Mouse (Mus musculus): ENCODE data around the gene Rreb1.
A peak's percentile ranks its signal among the peaks of the same experiment; 100 is the strongest.

Rreb1 gene

GRCm38 (mm10) chr13:37778594-37779231 lies 513 bp downstream of the Rreb1 start:
- DNase-seq (ENCODE audit: low read depth, low spot score): peak; percentile 42

GRCm38 (mm10) chr13:37779251-37779667 lies 1.1 kb downstream of the Rreb1 start:
- DNase-seq (ENCODE audit: low read depth, low spot score): peak; percentile 35

GRCm38 (mm10) chr13:37781557-37781956 lies 3.4 kb downstream of the Rreb1 start:
- no peak for DNase-seq (ENCODE audit: low read depth, low spot score)

- DNase-seq (ENCODE audit: low read depth, low spot score): no peak
These were observed 3.9 kb downstream of the Rreb1 start for GRCm38 (mm10) chr13:37782144-37782543.

GRCm38 (mm10) chr13:37783676-37784075 lies 5.5 kb downstream of the Rreb1 start:
- DNase-seq (ENCODE audit: low read depth, low spot score): peak; percentile 15

GRCm38 (mm10) chr13:37784226-37784625 lies 6.0 kb downstream of the Rreb1 start:
- DNase-seq (ENCODE audit: low read depth, low spot score): no peak

GRCm38 (mm10) chr13:37792739-37793336 lies 14.6 kb downstream of the Rreb1 start:
- DNase-seq (ENCODE audit: low read depth, low spot score): peak; percentile 68

- DNase-seq (ENCODE audit: low read depth, low spot score): no peak
These were observed 20.6 kb downstream of the Rreb1 start for GRCm38 (mm10) chr13:37798811-37799210.

- no peak for DNase-seq (ENCODE audit: low read depth, low spot score)
These were observed 21.2 kb downstream of the Rreb1 start for GRCm38 (mm10) chr13:37799413-37799812.

- DNase-seq (ENCODE audit: low read depth, low spot score): peak; percentile 73
These were observed 23.2 kb downstream of the Rreb1 start for GRCm38 (mm10) chr13:37801101-37802075.

GRCm38 (mm10) chr13:37802246-37803003 lies 24.2 kb downstream of the Rreb1 start:
- DNase-seq (ENCODE audit: low read depth, low spot score): peak; percentile 22

GRCm38 (mm10) chr13:37803244-37803643 lies 25.0 kb downstream of the Rreb1 start:
- DNase-seq (ENCODE audit: low read depth, low spot score): no peak

GRCm38 (mm10) chr13:37804023-37804422 lies 25.8 kb downstream of the Rreb1 start:
- DNase-seq (ENCODE audit: low read depth, low spot score): no peak

GRCm38 (mm10) chr13:37815001-37815400 lies 36.8 kb downstream of the Rreb1 start:
- DNase-seq (ENCODE audit: low read depth, low spot score): no peak

- no peak for DNase-seq (ENCODE audit: low read depth, low spot score)
These were observed 38.5 kb downstream of the Rreb1 start for GRCm38 (mm10) chr13:37816736-37817135.

GRCm38 (mm10) chr13:37821413-37821812 lies 43.2 kb downstream of the Rreb1 start:
- peak; percentile 37 for DNase-seq (ENCODE audit: low read depth, low spot score)

- DNase-seq (ENCODE audit: low read depth, low spot score): no peak
These were observed 46.2 kb downstream of the Rreb1 start for GRCm38 (mm10) chr13:37824331-37824920.

GRCm38 (mm10) chr13:37824956-37825645 lies 46.9 kb downstream of the Rreb1 start:
- peak; percentile 55 for DNase-seq (ENCODE audit: low read depth, low spot score)

GRCm38 (mm10) chr13:37825646-37826280 lies 47.6 kb downstream of the Rreb1 start:
- DNase-seq (ENCODE audit: low read depth, low spot score): peak; percentile 76
